Mouse (Mus musculus) forebrain, postnatal 0 days (tissue): ENCODE measurements at regions not wholly inside any gene's neighbourhood (a gene's known extent, or its start where the extent isn't known, plus 50 kb on each side); places are given as distances from the start of the nearest gene placed in this dataset.
A peak's percentile ranks its signal among the peaks of the same experiment; 100 is the strongest.

Experiments used
- ATAC-seq: fragments of 200-750 bp; cut with Nextera tagmentation; 2 replicates; pipeline ENCODE4 v1.8.0; 2017; ENCODE audit warnings: mild to moderate bottlenecking, moderate library complexity
- DNase-seq: peaks from one replicate; pipeline ENCODE4 v3.0.0-alpha.2; 2015
- H3K27ac ChIP-seq: fragments of 300-500 bp; sonication (generic); 2 replicates; pipeline ENCODE4 v1.5.1; 2014; ENCODE audit warnings: low read depth, mild to moderate bottlenecking, antibody characterized with exemption, low read length, moderate library complexity, mixed read lengths
- H3K27me3 ChIP-seq: fragments of 300-500 bp; sonication (generic); 2 replicates; pipeline ENCODE4 v1.6.1; 2014; ENCODE audit warnings: mild to moderate bottlenecking, low read length, mixed read lengths; ENCODE audit not compliant: insufficient read depth
- H3K36me3 ChIP-seq: fragments of 300-500 bp; sonication (generic); 2 replicates; pipeline ENCODE4 v1.6.1; 2014; ENCODE audit warnings: mild to moderate bottlenecking, moderate library complexity; ENCODE audit not compliant: insufficient read depth
- H3K4me1 ChIP-seq: fragments of 300-500 bp; sonication (generic); 2 replicates; pipeline ENCODE4 v1.6.1; 2014; ENCODE audit warnings: antibody characterized with exemption; ENCODE audit not compliant: insufficient read depth
- H3K4me2 ChIP-seq: fragments of 300-500 bp; sonication (generic); 2 replicates; pipeline ENCODE4 v1.6.1; 2014; ENCODE audit warnings: low read depth, mild to moderate bottlenecking, moderate library complexity
- H3K4me3 ChIP-seq: fragments of 300-500 bp; sonication (generic); 2 replicates; pipeline ENCODE4 v1.5.1; 2014; ENCODE audit warnings: low read depth, low read length, mixed read lengths
- H3K9ac ChIP-seq: fragments of 300-500 bp; sonication (generic); 2 replicates; pipeline ENCODE4 v1.6.1; 2014; ENCODE audit warnings: mild to moderate bottlenecking
- H3K9me3 ChIP-seq: fragments of 300-500 bp; sonication (generic); 2 replicates; pipeline ENCODE4 v1.6.1; 2016; ENCODE audit warnings: low read length
- CTCF ChIP-seq: sonication (generic); IDR thresholded peaks from 2 replicates; pipeline ENCODE4 v1.5.1; 2016; ENCODE audit warnings: antibody characterized with exemption, control low read depth, low read depth
- WGBS: fragments of 180-500 bp; shearing (Covaris S2); extraction: QIAGEN DNeasy Blood & Tissue Kit; methylation state at CpG from one replicate; pipeline ENCODE4 v1.1.7; 2014; 5-methylcytosine and 5-hydroxymethylcytosine counted together

DNA sequence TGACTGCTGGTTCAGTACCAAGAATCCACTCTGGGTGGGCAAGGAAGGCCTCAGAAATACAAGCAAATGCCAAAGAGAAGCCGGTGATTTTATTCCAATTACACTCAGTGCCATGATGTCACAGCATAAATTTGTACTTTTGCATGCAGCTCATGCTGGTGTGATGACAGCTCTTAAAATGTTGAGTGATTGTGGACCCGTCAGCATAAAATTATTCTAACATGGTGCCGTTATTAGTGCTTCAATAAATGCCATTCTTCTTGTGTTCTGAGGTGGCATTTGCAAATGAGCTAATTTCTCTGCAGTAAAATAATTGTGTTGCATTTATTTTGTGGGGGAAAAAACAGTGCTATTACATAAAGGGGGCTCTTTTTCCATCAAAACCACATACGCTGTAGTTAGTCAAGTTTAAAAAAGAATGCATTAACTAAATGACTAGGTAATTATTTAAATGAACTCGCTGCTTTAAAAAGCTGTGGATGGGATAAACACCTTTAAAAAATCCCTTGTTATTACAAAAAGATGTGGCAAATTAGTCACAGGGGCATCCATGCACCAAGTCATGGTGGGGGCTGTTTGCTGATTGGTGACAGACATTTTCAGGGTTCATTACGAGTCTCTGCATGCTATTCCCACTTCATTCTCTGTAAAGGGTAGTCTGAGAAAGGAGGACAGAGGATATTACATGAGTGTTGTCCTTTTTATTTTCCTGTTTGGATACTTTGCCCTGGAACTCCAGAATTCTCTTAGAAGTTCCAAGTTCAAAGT lies 296.5 kb downstream of the Tle4 start:
- ATAC-seq: peak; percentile 98

GRCm38 (mm10) chr19:14314301-14314700 lies 283.6 kb downstream of the Tle4 start:
- no peak overlapping the region for H3K4me2 ChIP-seq
- no peak for DNase-seq

More for the DNA sequence above, 296.5 kb downstream of the Tle4 start:
- Histone ChIP-seq H3K4me3 (no peak overlapping the region), H3K4me1 (no peaks in the 10 kb centered on the region), H3K27me3 (no peaks in the 10 kb centered on the region), H3K36me3 (no peaks in the 10 kb centered on the region), H3K4me2 (no peak overlapping the region), H3K9me3 (no peaks in the 10 kb centered on the region), H3K9ac (no peak overlapping the region), H3K27ac (no peak overlapping the region)
- DNase-seq: peak; percentile 57
- WGBS: 27% methylated on average over 6 of the region's 6 CpGs
- TF ChIP-seq CTCF: no peak

GRCm38 (mm10) chr19:14319677-14320191 lies 278.1 kb downstream of the Tle4 start:
- WGBS: 41% methylated on average over 3 of the region's 3 CpGs
- H3K4me3 ChIP-seq: no peak overlapping the region
- no peak for DNase-seq
- no peak overlapping the region for H3K9ac ChIP-seq
- ATAC-seq: no peak
- no peak for TF ChIP-seq CTCF
- H3K9me3 ChIP-seq: no peaks in the 10 kb centered on the region
- no peak overlapping the region for H3K27ac ChIP-seq
- H3K36me3 ChIP-seq: no peaks in the 10 kb centered on the region
- H3K27me3 ChIP-seq: 0 out of 2 replicates have a peak, but pooled peaks cover 3% of the 10 kb centered on the region
- H3K4me2 ChIP-seq: no peak overlapping the region
- H3K4me1 ChIP-seq: no peaks in the 10 kb centered on the region

More at GRCm38 (mm10) chr19:14314301-14314700, 283.6 kb downstream of the Tle4 start:
- 58% methylated on average over 7 of the region's 7 CpGs for WGBS
- Histone ChIP-seq H3K27me3 (no peaks in the 10 kb centered on the region), H3K9ac (no peak overlapping the region), H3K4me3 (no peak overlapping the region), H3K27ac (no peak overlapping the region), H3K9me3 (no peaks in the 10 kb centered on the region), H3K36me3 (no peaks in the 10 kb centered on the region), H3K4me1 (no peaks in the 10 kb centered on the region)
- ATAC-seq: no peak
- no peak for TF ChIP-seq CTCF

- no peaks in the 10 kb centered on the region for H3K36me3 ChIP-seq
- H3K4me1 ChIP-seq: peaks cover 3% of the 10 kb centered on the region; the same call in 1 of the 2 replicates
- no peak for TF ChIP-seq CTCF
- no peak overlapping the region for H3K4me2 ChIP-seq
- no peak overlapping the region for H3K27ac ChIP-seq
- no peak overlapping the region for H3K9ac ChIP-seq
- 18% methylated on average over 9 of the region's 9 CpGs for WGBS
- no peak overlapping the region for H3K4me3 ChIP-seq
- ATAC-seq (peak; percentile 91), DNase-seq (no peak)
- H3K27me3 ChIP-seq: 0 out of 2 replicates have a peak, but pooled peaks cover 5% of the 10 kb centered on the region
- no peaks in the 10 kb centered on the region for H3K9me3 ChIP-seq
Observed at GRCm38 (mm10) chr19:14325353-14326052, 272.3 kb downstream of the Tle4 start.

GRCm38 (mm10) chr19:14333041-14334012 lies 264.5 kb downstream of the Tle4 start:
- Histone ChIP-seq H3K4me3 (no peak overlapping the region), H3K9ac (no peak overlapping the region), H3K27me3 (no peaks in the 10 kb centered on the region), H3K36me3 (no peaks in the 10 kb centered on the region), H3K9me3 (no peaks in the 10 kb centered on the region), H3K4me2 (no peak overlapping the region), H3K27ac (no peak overlapping the region), H3K4me1 (no peaks in the 10 kb centered on the region)
- ATAC-seq (no peak), DNase-seq (no peak)
- no peak for TF ChIP-seq CTCF
- WGBS: 86% methylated on average over 6 of the region's 6 CpGs

GRCm38 (mm10) chr19:14337025-14337424 lies 260.8 kb downstream of the Tle4 start:
- H3K4me2 ChIP-seq: no peak overlapping the region
- H3K9ac ChIP-seq: no peak overlapping the region
- 31% methylated on average over 5 of the region's 5 CpGs for WGBS
- no peak for DNase-seq
- H3K4me1 ChIP-seq: no peaks in the 10 kb centered on the region
- no peaks in the 10 kb centered on the region for H3K36me3 ChIP-seq
- no peak overlapping the region for H3K27ac ChIP-seq
- TF ChIP-seq CTCF: no peak
- no peaks in the 10 kb centered on the region for H3K27me3 ChIP-seq
- no peaks in the 10 kb centered on the region for H3K9me3 ChIP-seq
- ATAC-seq: no peak
- no peak overlapping the region for H3K4me3 ChIP-seq
